ENCODE assay signal across 22 mouse cellular contexts in the genomic region with DNA sequence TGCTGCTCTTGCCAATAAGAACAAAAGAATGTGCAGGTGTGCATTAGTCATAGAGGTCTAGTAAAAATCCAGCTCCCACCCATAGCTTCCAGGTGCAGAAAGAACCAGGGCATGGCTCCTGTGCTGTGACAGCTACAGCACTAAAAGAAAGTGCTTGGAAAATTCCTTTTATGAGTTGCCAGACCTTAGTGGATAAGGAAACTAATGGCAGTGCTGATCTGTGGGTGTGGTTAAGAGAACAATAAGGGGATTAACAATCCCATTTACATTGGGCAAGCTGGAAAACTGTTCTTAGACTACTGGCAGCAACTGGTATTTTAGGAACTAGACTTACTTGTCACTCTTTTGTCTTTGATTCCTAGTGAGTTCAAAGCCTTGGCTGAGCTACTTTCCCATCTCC.
A peak's percentile ranks its signal among the peaks of the same experiment; 100 is the strongest.
DNase-seq lines count a peak whose midpoint lies in the region; ATAC-seq lines count a peak whose summit lies in the region.
"Had no signal": no experiment of that assay in that cellular context is flagged by ENCODE, and none has a peak within 500 bp of the region (broad histone marks: within the 10 kb centered on the region; RNA-seq: fewer than 3 reads in every experiment).

No protein-coding gene starts in this region.

- H3K27me3 ChIP-seq in forebrain, embryonic 13.5 days = no peaks in the 10 kb centered on the region
- no peaks in the 10 kb centered on the region for H3K27me3 ChIP-seq in forebrain, embryonic 10.5 days (ENCODE audit: poor library complexity, severe bottlenecking)
- H3K27me3 ChIP-seq: embryonic facial prominence, embryonic 12.5 days; heart, embryonic 15.5 days; hindbrain, embryonic 13.5 days; intestine, embryonic 15.5 days had no signal

- no peak for DNase-seq in forebrain, embryonic 10.5 days (ENCODE audit: extremely low spot score, low spot score)
- DNase-seq in ES-CJ7 (ENCODE audit: low read depth, low spot score) (peak; percentile 31), R1 (ENCODE audit: low read depth, low spot score) (peak; percentile 43)
- DNase-seq in fat pad, adult 2 months (ENCODE audit: extremely low read depth, low read depth, low spot score) = peak; percentile 14
- DNase-seq in thymus, postnatal 0 days (ENCODE audit: low spot score) = no peak
- DNase-seq: adrenal gland, postnatal 14 days; cerebellum, adult 11 months; cerebellum, adult 8-10 months; cerebellum, postnatal 14 days; embryo, embryonic 11 days; gastrocnemius, postnatal 14 days; heart, adult 2 months; heart, postnatal 14 days; kidney, adult 18-20 months had no signal

- H3K9ac ChIP-seq in forebrain, embryonic 13.5 days = no peak overlapping the region
- H3K9ac ChIP-seq: embryonic facial prominence, embryonic 12.5 days; heart, embryonic 15.5 days; hindbrain, embryonic 13.5 days; intestine, embryonic 15.5 days had no signal

- no peaks in the 10 kb centered on the region for H3K9me3 ChIP-seq in forebrain, embryonic 13.5 days (replicated peaks)
- H3K9me3 ChIP-seq in forebrain, embryonic 10.5 days = no peaks in the 10 kb centered on the region
- H3K9me3 ChIP-seq: embryonic facial prominence, embryonic 12.5 days; G1E; heart, embryonic 15.5 days; hindbrain, embryonic 13.5 days; intestine, embryonic 15.5 days had no signal

- H3K27ac ChIP-seq in forebrain, embryonic 13.5 days = no peak overlapping the region
- no peak overlapping the region for H3K27ac ChIP-seq in forebrain, embryonic 10.5 days
- H3K27ac ChIP-seq: embryonic facial prominence, embryonic 12.5 days; heart, adult 2 months; heart, embryonic 15.5 days; hindbrain, embryonic 13.5 days; intestine, embryonic 15.5 days had no signal

- no peaks in the 10 kb centered on the region for H3K36me3 ChIP-seq in forebrain, embryonic 13.5 days (ENCODE audit: poor library complexity, severe bottlenecking)
- no peaks in the 10 kb centered on the region for H3K36me3 ChIP-seq in forebrain, embryonic 10.5 days (replicated peaks)
- H3K36me3 ChIP-seq: embryonic facial prominence, embryonic 12.5 days; G1E; heart, embryonic 15.5 days; hindbrain, embryonic 13.5 days; intestine, embryonic 15.5 days had no signal

- peak; percentile 27; the same call in 1 of the 2 replicates for ATAC-seq in forebrain, embryonic 13.5 days
- ATAC-seq: activated CD4-positive, CD25-positive, alpha-beta regulatory T cell, adult 4 months; intestine, embryonic 15.5 days had no signal

- no peak overlapping the region for H3K4me2 ChIP-seq in forebrain, embryonic 13.5 days
- H3K4me2 ChIP-seq: embryonic facial prominence, embryonic 12.5 days; heart, embryonic 11.5 days; heart, embryonic 15.5 days; hindbrain, embryonic 13.5 days; intestine, embryonic 15.5 days had no signal

- no peaks in the 10 kb centered on the region for H3K4me1 ChIP-seq in forebrain, embryonic 13.5 days
- H3K4me1 ChIP-seq in forebrain, embryonic 10.5 days = peaks cover 6% of the 10 kb centered on the region; the same call in 1 of the 2 replicates
- H3K4me1 ChIP-seq: embryonic facial prominence, embryonic 12.5 days; heart, embryonic 15.5 days; hindbrain, embryonic 13.5 days; intestine, embryonic 15.5 days had no signal

- no peak overlapping the region for H3K4me3 ChIP-seq in forebrain, embryonic 13.5 days
- H3K4me3 ChIP-seq in forebrain, embryonic 10.5 days = no peak overlapping the region
- H3K4me3 ChIP-seq: embryonic facial prominence, embryonic 12.5 days; heart, adult 2 months; heart, embryonic 15.5 days; hindbrain, embryonic 13.5 days; intestine, embryonic 15.5 days had no signal

Comparison
In these comparisons a context has a peak if more than half of its experiments do, and no peak if none do; other contexts are left out.
1. DNase-seq: peak in ES-CJ7 (single experiment), R1 (single experiment) and fat pad, adult 2 months (single experiment); none in forebrain, embryonic 10.5 days (single experiment) and thymus, postnatal 0 days (single experiment).